Mouse (Mus musculus) adrenal gland, postnatal 25 days (tissue): ENCODE data around the gene Cyp2j7. TPM values are rescaled to one million over a fixed set of nuclear protein-coding genes. Genes with fewer than 3 reads are reported as not detected.
"Not testable (repeated sequence)": the region's sequence is repeated elsewhere in the genome, so short reads cannot be mapped to it uniquely, and the experiment has no call there.

Source experiments
- DNase-seq: peaks from one replicate; pipeline ENCODE4 v3.0.0; 2021; ENCODE audit warnings: mixed read lengths
- long read RNA-seq: library from polyadenylated mRNA; stranded (forward); transcript quantifications from one replicate; pipeline ENCODE4 v2.0.0, GENCODE M21; 2021
- total RNA-seq: library from RNA; stranded (reverse); gene quantifications from 2 replicates; pipeline ENCODE4 v1.2.3, GENCODE M21; 2021

Cyp2j7 gene
- total RNA-seq: not detected in 2 replicates
- long read RNA-seq: 0 reads

DNA sequence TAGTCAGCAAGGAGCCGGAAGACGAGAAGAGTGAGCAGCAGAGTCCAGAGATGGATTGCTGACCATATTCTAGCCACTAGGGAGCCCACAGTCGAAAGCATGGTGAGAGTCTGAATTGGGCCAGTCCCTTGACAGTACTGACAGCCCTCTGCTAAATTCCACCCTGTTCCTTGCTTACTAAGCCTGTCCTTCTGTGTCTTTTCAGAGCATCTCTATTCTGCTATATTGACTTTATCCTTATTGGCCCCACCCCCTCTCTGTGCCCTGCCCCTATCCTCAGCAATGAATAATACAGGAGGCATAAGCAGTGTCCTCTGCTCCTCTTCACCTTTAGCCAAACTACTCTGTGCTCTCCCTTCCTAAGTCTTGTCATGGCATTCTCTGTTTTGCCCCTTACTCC, at the start of gene Cyp2j7:
Cyp2j7 (minus strand) TSS at position 101 of the 400 bp plus-strand sequence.
- DNase-seq: no peak

DNA sequence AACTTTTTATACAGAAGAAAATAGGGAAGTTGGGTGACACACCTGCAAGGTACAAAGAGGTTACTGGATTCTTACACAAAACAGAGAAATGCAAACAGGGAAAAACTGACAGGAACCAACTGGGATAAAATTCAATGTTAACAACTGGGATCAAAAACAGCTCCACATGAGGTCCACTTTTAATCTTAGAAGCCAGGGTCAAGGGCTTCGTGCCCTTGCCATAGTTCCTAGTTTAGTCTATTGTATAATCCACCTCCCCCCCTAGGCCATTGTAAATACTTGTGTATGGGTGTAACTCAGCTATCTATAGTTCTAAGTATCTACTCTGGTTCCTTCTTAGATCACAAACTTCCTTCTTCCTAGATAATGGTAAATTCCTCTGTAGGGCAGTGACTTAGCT, 40.4 kb upstream of the Cyp2j7 start:
- DNase-seq: not testable (repeated sequence)

DNA sequence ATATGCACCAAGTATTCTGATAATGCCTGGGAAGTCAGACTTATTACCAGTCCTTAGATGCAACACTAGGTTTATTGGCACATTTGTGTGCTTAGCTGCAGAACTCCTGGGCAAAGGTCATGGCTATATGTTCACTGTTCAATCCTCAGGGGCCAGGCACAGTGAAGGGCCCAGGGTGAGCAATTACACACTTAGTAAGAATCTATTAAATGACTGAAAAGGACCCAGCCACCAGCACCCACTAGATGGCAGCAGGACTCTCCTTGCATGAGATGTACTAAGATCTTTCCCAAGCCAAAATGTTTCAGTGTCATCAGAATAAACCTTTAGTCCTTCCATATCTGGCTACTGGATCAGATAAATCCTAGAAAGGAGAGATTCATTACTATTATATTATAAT, 37.4 kb upstream of the Cyp2j7 start:
- DNase-seq: peak; percentile 34

DNA sequence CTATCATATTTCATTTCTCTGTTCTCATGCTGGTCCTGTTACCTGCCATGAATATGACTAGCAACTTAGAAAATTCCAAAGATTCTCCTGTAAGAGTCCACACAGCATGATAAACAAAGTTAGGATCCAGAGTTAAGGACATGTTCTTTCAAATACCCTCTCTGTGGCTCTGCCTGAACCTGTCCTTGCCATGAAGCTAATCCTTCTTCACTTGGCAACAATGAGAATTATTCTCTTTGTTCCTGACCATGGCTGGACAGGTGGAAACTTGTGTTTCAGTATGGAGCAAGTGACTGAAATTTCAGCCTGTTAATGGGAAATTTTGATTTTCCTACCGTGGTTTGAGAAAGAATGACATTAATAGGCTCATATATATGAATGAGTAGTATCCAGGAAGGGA, 39.8 kb downstream of the Cyp2j7 start:
- no peak for DNase-seq

DNA sequence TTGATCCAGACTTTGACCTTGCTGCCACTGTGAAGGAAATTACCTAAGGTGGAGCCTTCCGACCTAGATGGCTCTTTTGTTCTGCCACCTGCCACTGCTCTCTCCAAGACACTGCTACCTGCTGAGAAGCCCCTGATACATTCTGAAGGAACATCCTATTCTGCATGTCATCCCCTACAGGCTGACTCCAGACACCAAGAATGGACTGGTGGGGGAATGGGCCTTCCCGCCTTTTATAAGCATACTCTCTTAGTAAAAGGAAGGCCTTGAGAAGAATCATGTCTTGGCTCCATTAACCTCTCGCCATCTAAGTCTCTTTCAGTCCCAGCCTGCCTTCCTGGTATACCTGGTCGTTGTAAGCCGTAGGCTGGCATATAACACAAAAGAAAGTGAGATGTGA, 47.1 kb downstream of the Cyp2j7 start:
- DNase-seq: not testable (repeated sequence)

DNA sequence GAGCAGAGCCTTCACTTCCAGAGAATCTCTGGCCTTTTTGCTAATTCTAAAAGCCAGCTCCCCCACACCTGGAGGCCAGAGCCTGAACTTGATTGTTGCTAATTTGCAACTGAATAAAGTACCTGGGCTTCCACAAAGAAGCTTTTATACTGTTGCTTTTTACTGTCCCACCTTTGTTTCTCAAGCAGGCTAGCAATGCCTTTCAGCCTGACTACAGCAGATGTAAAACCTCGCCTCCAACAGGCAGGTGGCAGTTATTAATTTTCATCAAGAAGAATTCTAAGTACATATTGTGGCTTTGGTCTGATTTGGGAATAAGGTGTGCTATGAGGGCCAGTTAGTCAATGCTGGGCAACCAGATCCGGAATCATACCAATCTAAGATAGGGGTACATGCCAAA, 47.8 kb downstream of the Cyp2j7 start:
- not testable (repeated sequence) for DNase-seq

DNA sequence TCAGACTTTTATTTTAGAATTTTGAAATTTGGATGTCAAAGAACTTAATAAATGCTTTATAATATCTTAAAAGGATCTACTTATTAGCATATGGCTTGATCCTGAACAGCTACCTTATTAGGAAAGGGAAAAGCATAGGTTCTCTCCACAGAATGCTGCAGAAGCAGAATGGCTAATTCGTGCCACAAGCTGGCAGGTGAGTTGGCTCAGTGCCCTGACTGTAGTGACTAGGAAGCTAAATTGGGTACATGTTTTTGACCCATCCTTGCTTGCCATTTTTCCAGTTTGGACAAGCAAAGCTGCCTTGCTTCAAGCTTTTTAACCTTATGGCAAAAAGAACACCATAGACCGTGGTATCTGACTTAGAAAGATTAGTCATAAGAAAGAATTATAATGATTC, 48.3 kb downstream of the Cyp2j7 start:
- DNase-seq: not testable (repeated sequence)

DNA sequence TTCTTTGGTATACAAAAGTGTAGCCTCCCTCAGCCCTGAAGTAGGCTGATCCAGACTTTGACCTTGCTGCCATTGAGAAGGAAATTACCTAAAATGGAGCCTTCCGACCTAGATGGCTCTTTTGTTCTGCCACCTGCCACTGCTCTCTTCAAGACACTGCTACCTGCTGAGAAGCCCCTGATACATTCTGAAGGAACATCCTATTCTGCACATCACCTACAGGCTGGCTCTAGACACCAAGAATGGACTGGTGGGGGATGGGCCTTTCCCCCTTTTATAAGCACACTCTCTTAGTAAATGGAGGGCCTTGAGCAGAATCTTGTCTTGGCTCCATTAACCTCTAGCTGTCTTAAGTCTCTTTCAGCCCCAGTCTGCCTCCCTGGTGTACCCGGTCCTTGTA, 51.7 kb downstream of the Cyp2j7 start:
- DNase-seq: not testable (repeated sequence)

DNA sequence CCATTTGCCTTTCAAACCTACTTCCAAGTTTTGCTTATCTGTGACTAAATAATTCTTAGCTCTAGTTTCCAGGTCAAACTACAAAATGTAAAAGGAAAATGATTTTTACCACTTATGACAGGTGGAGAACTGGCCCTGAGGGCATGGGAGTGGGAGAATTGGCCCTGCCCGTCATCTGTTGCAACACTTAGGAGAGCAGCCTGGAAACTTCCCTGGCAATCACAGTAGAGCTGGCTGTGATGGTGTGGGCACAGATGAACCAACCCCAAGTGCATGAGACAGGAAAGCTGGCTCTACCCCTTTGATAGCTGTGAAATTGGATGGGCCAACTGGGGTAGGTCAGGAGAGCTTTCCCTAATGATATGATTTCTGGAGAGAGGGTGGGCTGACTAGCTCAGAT, 73.6 kb downstream of the Cyp2j7 start:
- DNase-seq: no peak

DNA sequence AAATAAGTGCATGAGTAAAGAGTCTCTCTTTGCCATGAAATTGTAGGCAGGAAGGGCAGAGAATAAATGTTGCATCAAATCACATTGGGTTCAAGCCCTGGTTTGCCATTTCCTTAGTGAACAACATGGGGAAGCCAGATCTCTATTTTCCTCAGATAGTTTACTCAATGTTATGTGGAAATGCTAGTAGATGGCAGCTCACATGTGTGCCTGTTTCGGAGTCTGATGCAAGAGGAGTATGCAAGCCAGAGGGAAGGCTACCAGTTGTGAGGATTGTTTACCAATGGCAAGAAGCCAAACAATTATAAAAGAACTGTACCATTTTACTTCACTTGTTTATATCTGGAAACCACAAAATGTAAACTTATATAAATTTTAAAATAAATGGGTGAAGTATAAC, 74.9 kb downstream of the Cyp2j7 start:
- DNase-seq: no peak

Other genes with a start within 250 kb of the Cyp2j7 start
- gene Cyp2j13, start 159.1 kb downstream of the Cyp2j7 start, total RNA-seq: not detected in 2 replicates
- 0.64 TPM in 1 of 2 replicates, not detected in the other for gene Cyp2j12, start 95.5 kb downstream of the Cyp2j7 start, total RNA-seq
- gene Cyp2j11, start 112.0 kb upstream of the Cyp2j7 start, total RNA-seq: not detected in 2 replicates